Mouse (Mus musculus): ENCODE measurements around the gene Rit1. TPM values are rescaled to one million over a fixed set of nuclear protein-coding genes. Genes with fewer than 3 reads are reported as not detected.
"Not testable (repeated sequence)": the region's sequence is repeated elsewhere in the genome, so short reads cannot be mapped to it uniquely, and the experiment has no call there.

Gene Rit1
- polyA plus RNA-seq, 1 experiment from 2014 or later: 44.9 TPM

DNA sequence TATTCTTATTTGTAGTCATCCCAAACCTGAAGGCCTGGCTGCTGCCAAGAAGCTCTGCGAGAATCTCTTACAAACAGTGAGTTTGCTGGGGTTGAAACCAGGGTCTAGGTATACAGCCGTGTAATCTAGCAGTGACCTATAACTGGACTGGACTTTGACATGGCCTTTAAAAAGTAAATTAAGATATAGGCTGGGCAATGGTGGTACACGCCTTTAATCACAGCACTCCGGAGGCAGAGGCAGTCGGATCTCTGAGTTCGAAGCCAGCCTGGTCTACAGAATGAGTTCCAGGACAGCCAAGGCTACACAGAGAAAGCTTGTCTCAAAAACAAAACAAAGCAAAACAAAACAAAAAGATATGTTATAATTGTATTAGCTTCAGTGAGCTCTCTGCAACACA lies 17.8 kb upstream of the Rit1 start:
- Histone ChIP-seq H3K4me1 (replicated peaks) (no peaks in the 10 kb centered on the region), H3K27ac (no peak overlapping the region), H3K9me3 (no peaks in the 10 kb centered on the region), H3K4me2 (replicated peaks) (no peak overlapping the region), H3K36me3 (peaks cover 67% of the 10 kb centered on the region), H3K9ac (no peak overlapping the region), H3K27me3 (replicated peaks) (no peaks in the 10 kb centered on the region), H3K4me3 (replicated peaks) (no peak overlapping the region)
- WGBS: 88% methylated on average over 6 of the region's 6 CpGs
- ATAC-seq: no peak

- H3K4me1 ChIP-seq (replicated peaks): no peaks in the 10 kb centered on the region
- H3K27me3 ChIP-seq (replicated peaks): no peaks in the 10 kb centered on the region
- ATAC-seq: no peak
- H3K9me3 ChIP-seq: no peaks in the 10 kb centered on the region
- no peak overlapping the region for H3K9ac ChIP-seq
- no peak overlapping the region for H3K4me3 ChIP-seq (replicated peaks)
- no peak overlapping the region for H3K4me2 ChIP-seq (replicated peaks)
- peaks cover 62% of the 10 kb centered on the region for H3K36me3 ChIP-seq
- 94% methylated on average over 3 of the region's 3 CpGs for WGBS
- H3K27ac ChIP-seq: no peak overlapping the region
Observed at GRCm38 (mm10) chr3:88700247-88700646, 16.4 kb upstream of the Rit1 start.

- Histone ChIP-seq H3K4me2 (replicated peaks) (no peak overlapping the region), H3K27ac (no peak overlapping the region), H3K36me3 (peaks cover 58% of the 10 kb centered on the region), H3K9me3 (no peaks in the 10 kb centered on the region), H3K4me3 (replicated peaks) (no peak overlapping the region), H3K27me3 (replicated peaks) (no peaks in the 10 kb centered on the region), H3K9ac (no peak overlapping the region), H3K4me1 (replicated peaks) (no peaks in the 10 kb centered on the region)
- ATAC-seq: no peak
- WGBS: 60% methylated on average over 3 of the region's 3 CpGs
Observed at GRCm38 (mm10) chr3:88701222-88701621, 15.4 kb upstream of the Rit1 start.

- H3K27me3 ChIP-seq (replicated peaks): no peaks in the 10 kb centered on the region
- H3K27ac ChIP-seq: no peak overlapping the region
- no peak overlapping the region for H3K9ac ChIP-seq
- H3K4me3 ChIP-seq (replicated peaks): no peak overlapping the region
- 91% methylated on average over 4 of the region's 4 CpGs for WGBS
- peaks cover 36% of the 10 kb centered on the region for H3K36me3 ChIP-seq
- no peak for ATAC-seq
- no peak overlapping the region for H3K4me2 ChIP-seq (replicated peaks)
- H3K9me3 ChIP-seq: no peaks in the 10 kb centered on the region
- H3K4me1 ChIP-seq (replicated peaks): peaks cover 5% of the 10 kb centered on the region
Observed at GRCm38 (mm10) chr3:88713709-88714108, 2.9 kb upstream of the Rit1 start.

- no peaks in the 10 kb centered on the region for H3K9me3 ChIP-seq
- no peak overlapping the region for H3K4me3 ChIP-seq (replicated peaks)
- ATAC-seq: no peak
- H3K4me2 ChIP-seq (replicated peaks): no peak overlapping the region
- peaks cover 35% of the 10 kb centered on the region for H3K36me3 ChIP-seq
- peaks cover 13% of the 10 kb centered on the region for H3K4me1 ChIP-seq (replicated peaks)
- WGBS: 56% methylated on average over 2 of the region's 2 CpGs
- H3K27me3 ChIP-seq (replicated peaks): no peaks in the 10 kb centered on the region
- H3K27ac ChIP-seq: no peak overlapping the region
- H3K9ac ChIP-seq: no peak overlapping the region
Observed at GRCm38 (mm10) chr3:88714725-88715124, 1.9 kb upstream of the Rit1 start.

- not testable (repeated sequence) for H3K27ac ChIP-seq; H3K27me3 ChIP-seq (replicated peaks); ATAC-seq; H3K9ac ChIP-seq; H3K4me3 ChIP-seq (replicated peaks); H3K4me2 ChIP-seq (replicated peaks); H3K9me3 ChIP-seq
- peaks cover 13% of the 10 kb centered on the region for H3K4me1 ChIP-seq (replicated peaks)
- 89% methylated on average over 5 of the region's 5 CpGs for WGBS
- H3K36me3 ChIP-seq: peaks cover 30% of the 10 kb centered on the region
Observed at GRCm38 (mm10) chr3:88715716-88716115, 922 bp upstream of the Rit1 start.

GRCm38 (mm10) chr3:88717198-88717798 lies 660 bp downstream of the Rit1 start:
- Histone ChIP-seq H3K9ac (peak overlapping the region; percentile 73), H3K27me3 (replicated peaks) (no peaks in the 10 kb centered on the region), H3K4me2 (replicated peaks) (peak overlapping the region; percentile 85), H3K9me3 (no peaks in the 10 kb centered on the region), H3K4me1 (replicated peaks) (peaks cover 13% of the 10 kb centered on the region), H3K36me3 (peaks cover 24% of the 10 kb centered on the region), H3K4me3 (replicated peaks) (peak overlapping the region; percentile 69), H3K27ac (peak overlapping the region; percentile 82)
- WGBS: 2% methylated on average over 9 of the region's 9 CpGs
- peak; percentile 82 for ATAC-seq

- H3K27me3 ChIP-seq (replicated peaks): no peaks in the 10 kb centered on the region
- H3K4me1 ChIP-seq (replicated peaks): peaks cover 13% of the 10 kb centered on the region
- no peaks in the 10 kb centered on the region for H3K9me3 ChIP-seq
- H3K27ac ChIP-seq: 0 out of 2 replicates have a peak overlapping the region, but pooled peaks have one; percentile 18
- no peak for ATAC-seq
- H3K9ac ChIP-seq: peak overlapping the region; percentile 14; the same call in 1 of the 2 replicates
- 19% methylated on average over 1 of the region's 1 CpGs for WGBS
- H3K36me3 ChIP-seq: peaks cover 22% of the 10 kb centered on the region
- peak overlapping the region; percentile 85 for H3K4me2 ChIP-seq (replicated peaks)
- peak overlapping the region; percentile 22 for H3K4me3 ChIP-seq (replicated peaks)
Observed at GRCm38 (mm10) chr3:88717831-88718230, 1.2 kb downstream of the Rit1 start.

DNA sequence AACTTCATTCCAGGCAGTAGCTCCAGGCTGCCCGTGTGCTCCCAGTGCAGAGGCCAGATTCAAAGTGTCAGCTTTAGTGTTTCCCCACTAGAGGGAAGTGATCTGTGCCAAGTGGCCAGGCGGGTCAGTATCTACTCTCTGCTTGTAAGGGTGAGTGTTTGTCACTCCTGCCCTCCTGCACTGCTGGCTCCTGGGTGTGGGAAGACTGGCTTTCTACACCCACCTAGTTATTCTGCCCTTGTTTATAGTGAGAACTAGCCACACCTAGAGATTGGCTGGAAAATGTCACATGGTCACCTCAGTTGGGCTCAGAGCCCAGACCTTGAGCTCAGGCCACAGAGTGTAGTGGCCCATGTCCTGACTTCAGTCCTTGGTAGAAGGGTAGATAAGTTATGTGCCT lies 2.5 kb downstream of the Rit1 start:
- peaks cover 14% of the 10 kb centered on the region; the same call in 1 of the 2 replicates for H3K36me3 ChIP-seq
- H3K27me3 ChIP-seq (replicated peaks): no peaks in the 10 kb centered on the region
- H3K4me3 ChIP-seq (replicated peaks): no peak overlapping the region
- H3K27ac ChIP-seq: no peak overlapping the region
- H3K4me1 ChIP-seq (replicated peaks): peaks cover 13% of the 10 kb centered on the region
- ATAC-seq: 0 out of 2 replicates have a peak, but pooled peaks have one; percentile 26
- 0 out of 2 replicates have a peak overlapping the region, but pooled peaks have one; percentile 85 for H3K4me2 ChIP-seq (replicated peaks)
- no peaks in the 10 kb centered on the region for H3K9me3 ChIP-seq
- WGBS: 69% methylated on average over 2 of the region's 2 CpGs
- H3K9ac ChIP-seq: no peak overlapping the region

- Histone ChIP-seq H3K9ac (no peak overlapping the region), H3K4me2 (replicated peaks) (no peak overlapping the region), H3K27ac (no peak overlapping the region), H3K27me3 (replicated peaks) (no peaks in the 10 kb centered on the region), H3K4me3 (replicated peaks) (no peak overlapping the region), H3K36me3 (0 out of 2 replicates have a peak, but pooled peaks cover 3% of the 10 kb centered on the region), H3K9me3 (no peaks in the 10 kb centered on the region), H3K4me1 (replicated peaks) (no peaks in the 10 kb centered on the region)
- peak; percentile 6; the same call in 1 of the 2 replicates for ATAC-seq
- WGBS: 61% methylated on average over 2 of the region's 2 CpGs
Observed at GRCm38 (mm10) chr3:88736556-88736955, 19.9 kb downstream of the Rit1 start.

DNA sequence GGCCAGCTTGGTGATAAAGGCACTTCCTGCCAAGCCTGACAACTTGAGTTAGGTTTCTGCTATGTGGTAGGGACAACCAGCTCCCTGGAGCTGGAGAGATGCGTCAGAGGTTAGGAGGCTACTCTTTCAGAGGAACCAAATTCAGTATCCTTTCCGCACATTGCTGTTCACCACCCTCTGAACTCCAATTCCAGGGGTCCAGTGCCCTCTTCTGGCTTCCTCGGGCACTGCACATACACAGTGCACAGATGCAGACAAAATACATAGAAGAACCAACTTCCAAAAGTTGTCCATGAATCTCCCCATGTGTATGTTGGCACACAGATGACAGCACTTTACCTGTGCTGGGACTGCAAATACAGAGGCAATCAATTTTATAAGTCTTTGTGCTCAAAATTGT lies 22.0 kb downstream of the Rit1 start:
- ATAC-seq: no peak
- no peak overlapping the region for H3K9ac ChIP-seq
- no peaks in the 10 kb centered on the region for H3K36me3 ChIP-seq
- no peak overlapping the region for H3K4me2 ChIP-seq (replicated peaks)
- no peak overlapping the region for H3K4me3 ChIP-seq (replicated peaks)
- no peaks in the 10 kb centered on the region for H3K4me1 ChIP-seq (replicated peaks)
- H3K27ac ChIP-seq: no peak overlapping the region
- WGBS: 59% methylated on average over 3 of the region's 3 CpGs
- no peaks in the 10 kb centered on the region for H3K27me3 ChIP-seq (replicated peaks)
- no peaks in the 10 kb centered on the region for H3K9me3 ChIP-seq

DNA sequence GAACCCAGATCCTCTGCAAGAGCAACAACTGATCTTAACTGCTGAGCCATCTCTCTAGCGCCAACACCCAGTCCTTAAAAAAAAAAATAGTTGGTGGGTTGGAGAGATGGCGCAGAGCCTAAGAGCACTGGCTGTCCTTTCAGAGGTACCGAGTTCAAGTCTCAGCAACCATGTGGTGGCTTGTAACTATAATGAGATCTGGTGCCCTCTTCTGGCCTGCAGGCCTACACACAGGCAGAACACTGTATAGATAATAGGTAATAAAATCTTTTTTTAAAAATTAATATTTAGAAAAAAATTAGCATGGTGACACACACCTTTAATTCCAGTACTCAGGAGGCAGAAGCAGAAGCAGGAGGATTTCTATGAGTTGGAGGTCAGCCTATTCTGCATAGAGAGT lies 23.5 kb downstream of the Rit1 start:
- no peak for ATAC-seq
- Histone ChIP-seq H3K4me2 (replicated peaks) (no peak overlapping the region), H3K27ac (no peak overlapping the region), H3K4me3 (replicated peaks) (no peak overlapping the region), H3K27me3 (replicated peaks) (no peaks in the 10 kb centered on the region), H3K36me3 (no peaks in the 10 kb centered on the region), H3K4me1 (replicated peaks) (no peaks in the 10 kb centered on the region), H3K9ac (no peak overlapping the region), H3K9me3 (no peaks in the 10 kb centered on the region)
- 95% methylated on average over 3 of the region's 3 CpGs for WGBS

DNA sequence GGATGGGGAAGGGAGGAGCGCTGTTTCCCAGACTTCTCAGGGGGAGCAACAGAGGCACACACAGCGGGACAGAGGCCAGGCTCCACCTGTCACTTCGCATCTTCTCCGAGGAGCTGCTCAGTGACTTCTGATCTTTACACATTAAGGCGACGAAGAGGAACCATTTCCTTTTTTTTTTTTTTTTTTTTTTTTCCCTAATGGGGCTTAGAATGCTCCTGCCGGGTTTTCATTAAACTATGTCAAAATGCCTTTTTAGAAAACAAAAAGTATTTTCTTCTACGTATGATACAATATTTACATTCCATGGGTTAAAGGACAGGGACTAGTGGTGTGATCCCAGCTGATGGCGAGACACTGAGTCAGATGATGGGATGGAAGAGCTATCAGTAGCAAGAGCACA lies 28.9 kb downstream of the Rit1 start:
- no peaks in the 10 kb centered on the region for H3K9me3 ChIP-seq
- no peaks in the 10 kb centered on the region for H3K36me3 ChIP-seq
- no peak for ATAC-seq
- no peaks in the 10 kb centered on the region for H3K4me1 ChIP-seq (replicated peaks)
- H3K27ac ChIP-seq: no peak overlapping the region
- H3K9ac ChIP-seq: no peak overlapping the region
- no peak overlapping the region for H3K4me3 ChIP-seq (replicated peaks)
- 84% methylated on average over 9 of the region's 9 CpGs for WGBS
- no peak overlapping the region for H3K4me2 ChIP-seq (replicated peaks)
- no peaks in the 10 kb centered on the region for H3K27me3 ChIP-seq (replicated peaks)
